Mouse (Mus musculus) CD4-positive, CD25-positive, alpha-beta regulatory T cell, adult 2 months (primary cell): ENCODE results near the gene Fam169a.
"Not testable (repeated sequence)": the region's sequence is repeated elsewhere in the genome, so short reads cannot be mapped to it uniquely, and the experiment has no call there.

Source experiments
- DNase-seq: peaks from one replicate; pipeline ENCODE4 v3.0.0-alpha.2; 2012; ENCODE audit warnings: low read depth, low spot score

Fam169a gene

DNA sequence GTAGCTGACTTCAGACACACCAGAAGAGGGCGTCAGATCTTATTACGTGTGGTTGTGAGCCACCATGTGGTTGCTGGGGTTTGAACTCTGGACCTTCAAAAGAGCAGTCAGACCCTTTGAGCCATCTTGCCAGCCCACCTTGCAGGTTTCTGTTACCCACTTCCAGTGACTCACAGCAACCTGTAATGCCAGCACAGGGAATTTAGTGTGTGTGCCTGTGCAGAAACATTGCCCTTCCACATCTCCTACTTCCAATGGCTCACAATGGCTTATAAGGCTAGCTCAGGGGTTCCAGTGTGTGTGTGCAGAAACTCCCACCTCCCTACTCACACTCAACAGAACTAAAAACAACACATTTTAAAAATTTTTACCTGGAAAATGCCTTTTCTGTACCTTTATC, 10.5 kb downstream of the Fam169a start:
- DNase-seq: no peak

GRCm38 (mm10) chr13:97080201-97080600, 13.1 kb downstream of the Fam169a start:
- DNase-seq: no peak

- DNase-seq: no peak
These were observed 13.5 kb downstream of the Fam169a start for GRCm38 (mm10) chr13:97080615-97081014.

DNA sequence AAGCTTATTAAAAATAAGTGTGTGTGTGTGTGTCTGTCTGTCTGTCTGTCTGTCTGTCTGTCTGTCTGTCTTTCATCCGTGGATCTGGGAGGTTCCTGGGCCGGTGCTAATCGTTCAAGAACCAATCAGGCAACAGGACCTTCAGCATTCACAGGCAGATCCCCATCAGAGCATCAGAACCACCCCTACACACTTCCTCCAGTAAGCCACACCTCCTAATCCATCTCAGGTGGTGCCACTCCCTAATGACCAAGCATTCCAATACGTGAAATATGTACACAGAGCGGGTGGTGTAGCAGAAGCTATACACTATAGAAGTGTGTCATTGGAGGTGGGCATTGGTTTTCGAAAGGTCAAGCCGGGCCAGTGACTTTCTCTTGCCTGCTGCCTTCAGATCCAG, 15.3 kb downstream of the Fam169a start:
- DNase-seq: no peak

- no peak for DNase-seq
These were observed 19.2 kb downstream of the Fam169a start for GRCm38 (mm10) chr13:97086316-97086715.

DNA sequence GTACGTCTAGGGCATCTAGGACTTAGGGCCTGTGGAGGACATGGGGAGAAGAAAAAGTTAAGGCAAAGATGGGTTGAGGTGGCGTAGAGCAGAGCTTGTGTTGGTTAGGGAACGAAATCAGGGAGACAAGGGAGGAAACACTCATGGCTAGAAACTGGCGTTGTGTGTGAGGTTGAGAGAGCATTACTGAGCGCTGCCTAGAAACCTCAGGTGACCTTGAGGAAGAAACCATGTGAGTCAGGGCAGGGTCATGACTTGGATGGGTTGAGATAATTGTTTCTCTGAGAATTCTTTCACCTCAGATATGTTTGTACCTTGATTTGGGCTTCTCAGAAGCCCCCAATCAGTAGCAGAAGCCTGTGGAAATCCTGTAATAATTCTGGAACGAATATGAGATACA, 20.3 kb downstream of the Fam169a start:
- DNase-seq: no peak

GRCm38 (mm10) chr13:97088183-97088582, 21.1 kb downstream of the Fam169a start:
- DNase-seq: no peak

- DNase-seq: no peak
These were observed 28.6 kb downstream of the Fam169a start for GRCm38 (mm10) chr13:97095726-97096125.

DNA sequence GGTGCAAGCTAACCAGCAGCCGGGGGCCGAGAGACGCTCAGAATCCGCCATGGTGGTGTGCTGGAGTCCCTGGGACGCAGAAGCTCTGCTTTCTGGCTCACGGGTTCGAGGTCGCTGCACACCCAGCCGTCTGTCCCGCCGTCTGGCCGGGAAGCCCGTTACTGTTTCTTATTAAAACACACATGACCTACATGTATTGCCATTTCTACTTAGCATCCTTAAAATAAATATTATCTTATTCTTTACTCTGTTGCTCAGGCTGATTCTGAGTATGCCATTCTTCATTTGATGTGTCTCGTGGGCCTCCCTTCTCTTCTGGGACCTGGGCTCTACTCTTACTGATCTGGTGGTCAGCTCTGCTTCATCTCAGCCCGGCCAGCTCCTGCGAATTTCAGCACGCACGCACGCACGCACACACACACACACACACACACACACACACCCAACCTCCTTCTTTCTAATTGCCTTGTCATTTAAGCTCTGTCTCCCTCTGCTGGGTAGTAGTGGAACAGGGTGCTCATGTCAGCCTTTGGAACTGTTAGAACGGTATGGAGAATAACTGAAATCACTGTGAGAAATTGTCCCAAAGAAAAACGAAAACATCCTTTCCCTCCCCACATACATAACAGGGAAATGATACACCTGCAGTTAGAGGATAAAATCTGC, 32.2 kb downstream of the Fam169a start, which contains the start of gene Gm6169:
Gene Gm6169, minus strand, starts transcription at position 51 of the 666 bp plus-strand sequence.
- DNase-seq: peak; percentile 39

GRCm38 (mm10) chr13:97104996-97105395, 37.9 kb downstream of the Fam169a start:
- DNase-seq: no peak

DNA sequence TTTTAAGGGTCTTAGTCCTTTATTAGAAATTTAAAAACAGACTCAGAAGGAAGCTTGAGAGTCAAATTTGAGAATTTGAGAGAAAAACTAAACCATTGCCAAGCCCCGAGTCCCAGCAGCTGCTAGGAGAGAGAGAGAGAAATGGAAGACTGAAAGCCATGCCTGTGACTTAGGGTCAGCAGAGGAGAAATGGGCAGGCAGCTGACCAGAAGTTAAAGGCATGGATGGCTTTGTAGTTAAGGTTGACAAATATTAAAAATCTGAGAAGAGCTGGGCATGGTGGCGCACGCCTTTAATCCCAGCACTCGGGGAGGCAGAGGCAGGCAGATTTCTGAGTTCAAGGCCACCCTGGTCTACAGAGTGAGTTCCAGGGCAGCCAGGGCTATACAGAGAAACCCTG, 40.6 kb downstream of the Fam169a start:
- DNase-seq: not testable (repeated sequence)

GRCm38 (mm10) chr13:97109046-97109445, 42.0 kb downstream of the Fam169a start:
- no peak for DNase-seq

- no peak for DNase-seq
These were observed 54.3 kb downstream of the Fam169a start for GRCm38 (mm10) chr13:97121341-97121740.

- not testable (repeated sequence) for DNase-seq
These were observed 62.6 kb downstream of the Fam169a start for GRCm38 (mm10) chr13:97129654-97130053.

GRCm38 (mm10) chr13:97130413-97130812, 63.3 kb downstream of the Fam169a start:
- not testable (repeated sequence) for DNase-seq

GRCm38 (mm10) chr13:97137466-97138400, 70.6 kb downstream of the Fam169a start, which contains the start of the genes Gfm2 and Nsa2:
TSS of gene Gfm2 (plus strand) at chr13:97137937.
TSS of gene Nsa2 (minus strand) at chr13:97137937.
- DNase-seq: peak; percentile 95

- DNase-seq: peak; percentile 5
These were observed 71.4 kb downstream of the Fam169a start for GRCm38 (mm10) chr13:97138404-97138931.

DNA sequence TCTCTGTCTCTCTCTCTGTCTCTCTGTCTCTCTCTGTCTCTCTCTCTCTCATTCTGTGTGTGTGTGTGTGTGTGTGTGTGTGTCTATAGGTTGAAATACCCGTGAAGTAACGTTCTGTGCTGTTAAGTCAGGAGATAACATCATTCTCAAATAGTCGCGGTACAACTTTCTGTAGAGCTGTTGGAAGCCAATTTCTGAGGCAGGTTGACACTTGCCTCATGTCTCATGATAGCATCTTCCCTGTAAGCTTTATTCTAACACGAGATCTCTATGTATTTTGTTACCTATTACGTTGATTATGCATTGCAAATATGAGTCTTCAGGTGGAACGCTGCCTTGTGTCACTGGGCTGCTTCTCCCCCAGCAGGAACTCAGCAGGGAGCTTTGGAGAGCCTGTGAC, 75.2 kb downstream of the Fam169a start:
- no peak for DNase-seq

GRCm38 (mm10) chr13:97145834-97146233, 78.7 kb downstream of the Fam169a start:
- DNase-seq: peak; percentile 84

DNA sequence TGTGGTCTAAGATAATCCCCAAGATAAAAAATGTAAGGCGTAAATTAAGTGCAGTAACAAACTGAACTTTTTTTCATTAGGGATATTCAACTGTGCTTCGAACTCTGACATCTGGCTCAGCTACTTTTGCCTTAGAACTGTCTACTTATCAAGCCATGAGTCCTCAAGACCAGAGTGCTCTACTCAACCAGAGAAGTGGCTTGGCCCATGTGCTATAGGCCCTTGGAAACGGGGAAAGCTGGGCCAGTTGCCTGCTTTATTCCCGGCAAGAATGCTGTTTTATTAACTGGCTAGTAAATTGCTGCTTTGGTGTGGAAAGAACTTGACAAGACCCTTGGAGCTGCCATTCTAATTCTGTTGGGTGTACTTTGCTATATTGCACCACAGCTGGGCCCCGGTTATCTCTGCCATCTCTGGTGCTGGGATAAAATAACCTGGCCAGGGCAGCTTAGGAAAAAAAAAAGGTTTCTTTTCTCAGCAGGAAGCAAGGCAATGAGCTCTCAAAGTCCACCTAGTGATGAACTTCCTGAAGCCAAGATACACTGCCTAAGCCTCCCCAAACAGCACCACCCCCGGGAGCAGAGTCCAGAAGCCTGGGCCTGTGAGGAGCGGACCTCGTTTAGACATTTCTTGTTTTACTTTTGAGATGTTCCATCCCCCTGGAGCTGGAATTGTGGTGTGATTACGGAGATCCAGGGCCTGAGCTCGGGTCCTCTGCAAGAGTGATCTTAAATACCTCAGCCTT, 108.6 kb downstream of the Fam169a start:
- no peak for DNase-seq

DNA sequence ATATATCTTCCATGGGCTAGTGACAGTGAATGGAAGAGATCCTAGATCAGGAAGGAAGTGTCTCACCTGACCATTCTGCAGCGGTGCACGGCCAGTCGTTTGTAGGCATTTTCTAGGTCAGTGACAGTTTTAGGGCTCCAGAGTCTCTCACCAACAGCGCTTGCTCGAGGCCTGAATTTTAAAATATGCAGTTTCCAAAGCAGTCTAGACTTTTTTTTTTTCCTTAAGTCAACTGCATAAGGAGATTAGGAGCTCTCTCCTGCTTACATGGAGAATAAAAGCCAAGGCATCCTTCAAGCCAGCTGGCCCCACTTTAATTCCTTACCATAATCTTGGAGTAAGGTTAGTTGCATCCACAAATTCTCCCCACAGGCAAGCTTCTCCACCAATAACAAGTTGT, 109.6 kb downstream of the Fam169a start:
- DNase-seq: no peak

GRCm38 (mm10) chr13:97178943-97179342, 111.9 kb downstream of the Fam169a start:
- DNase-seq: no peak
